Comparison of ENCODE assay signal across 17 mouse cellular contexts in genomic region chr3:88359584-88359983, GRCm38 (mm10). TPM values are rescaled to one million over a fixed set of nuclear protein-coding genes. Genes with fewer than 3 reads are reported as not detected.
DNase-seq lines count a peak whose midpoint lies in the region; ATAC-seq and TF ChIP-seq lines count a peak whose summit lies in the region.
"Had no signal": no experiment of that assay in that cellular context is flagged by ENCODE, and none has a peak within 500 bp of the region (broad histone marks: within the 10 kb centered on the region; RNA-seq: fewer than 3 reads in every experiment).

No protein-coding gene starts in this region.

- DNase-seq in cerebellum, adult 2 months, result no peak
- DNase-seq in cerebellum, postnatal 10 days, result no peak
- DNase-seq in hindbrain, embryonic 10.5 days (ENCODE audit: low spot score), result peak; percentile 20
- DNase-seq in hindbrain, embryonic 14.5 days (ENCODE audit: low spot score), result no peak
- DNase-seq in neural tube, embryonic 11.5 days (ENCODE audit: low spot score), result peak; percentile 24
- DNase-seq in neural tube, embryonic 10.5 days (ENCODE audit: extremely low spot score, low spot score), result no peak
- DNase-seq: adrenal gland, adult 8-10 months; cerebellum, adult 9-11 months; gastrocnemius, postnatal 25 days; kidney, postnatal 10 days; lung, postnatal 36 days had no signal

- H3K9ac ChIP-seq in hindbrain, embryonic 14.5 days, result no peak overlapping the region
- H3K9ac ChIP-seq in neural tube, embryonic 11.5 days (ENCODE audit: low read length), result no peak overlapping the region
- H3K9ac ChIP-seq in stomach, embryonic 16.5 days (ENCODE audit: low read length), result no peak overlapping the region
- H3K9ac ChIP-seq in intestine, embryonic 16.5 days (ENCODE audit: low read depth, low read length), result no peak overlapping the region

- peaks cover 89% of the 10 kb centered on the region for H3K36me3 ChIP-seq in hindbrain, embryonic 10.5 days
- H3K36me3 ChIP-seq in hindbrain, embryonic 14.5 days (replicated peaks; ENCODE audit: control insufficient read depth, insufficient read depth), result peaks cover 91% of the 10 kb centered on the region
- peaks cover 39% of the 10 kb centered on the region for H3K36me3 ChIP-seq in neural tube, embryonic 11.5 days (ENCODE audit: control insufficient read depth, insufficient read depth, low read length)
- peaks cover 44% of the 10 kb centered on the region for H3K36me3 ChIP-seq in stomach, embryonic 16.5 days (ENCODE audit: control insufficient read depth, insufficient read depth, low read length)
- H3K36me3 ChIP-seq in intestine, embryonic 16.5 days (ENCODE audit: control insufficient read depth, insufficient read depth, low read length), result peaks cover 48% of the 10 kb centered on the region

- no peak for ATAC-seq in hindbrain, embryonic 14.5 days (ENCODE audit: low FRiP score)
- no peak for ATAC-seq in neural tube, embryonic 11.5 days (ENCODE audit: insufficient read depth, low FRiP score, low TSS enrichment)
- ATAC-seq in stomach, embryonic 16.5 days (ENCODE audit: insufficient read depth, low FRiP score), result no peak
- ATAC-seq in intestine, embryonic 16.5 days, result no peak
- ATAC-seq: forebrain, embryonic 16.5 days; inflammation-experienced regulatory T-cells, adult 6 months had no signal

- H3K4me3 ChIP-seq in cerebellum, adult 2 months (replicated peaks; ENCODE audit: insufficient read depth, low read depth, low read length), result no peak overlapping the region
- H3K4me3 ChIP-seq in hindbrain, embryonic 10.5 days, result no peak overlapping the region
- H3K4me3 ChIP-seq in hindbrain, embryonic 14.5 days (replicated peaks; ENCODE audit: low read length), result no peak overlapping the region
- no peak overlapping the region for H3K4me3 ChIP-seq in neural tube, embryonic 11.5 days (ENCODE audit: low read depth, low read length)
- H3K4me3 ChIP-seq in stomach, embryonic 16.5 days (replicated peaks; ENCODE audit: low read length), result no peak overlapping the region
- H3K4me3 ChIP-seq in intestine, embryonic 16.5 days (ENCODE audit: low read length), result no peak overlapping the region

- H3K4me2 ChIP-seq in hindbrain, embryonic 14.5 days (replicated peaks), result no peak overlapping the region
- H3K4me2 ChIP-seq in neural tube, embryonic 11.5 days (ENCODE audit: low read depth), result no peak overlapping the region
- no peak overlapping the region for H3K4me2 ChIP-seq in stomach, embryonic 16.5 days (ENCODE audit: low read depth, low read length)
- H3K4me2 ChIP-seq in intestine, embryonic 16.5 days (ENCODE audit: low read depth, low read length), result no peak overlapping the region

- H3K4me1 ChIP-seq in cerebellum, adult 2 months (ENCODE audit: control insufficient read depth, insufficient read depth, low read length), result peaks cover 5% of the 10 kb centered on the region; the same call in 1 of the 2 replicates
- H3K4me1 ChIP-seq in hindbrain, embryonic 10.5 days (replicated peaks), result peaks cover 46% of the 10 kb centered on the region
- no peaks in the 10 kb centered on the region for H3K4me1 ChIP-seq in hindbrain, embryonic 14.5 days (replicated peaks; ENCODE audit: control insufficient read depth, insufficient read depth, low read length)
- H3K4me1 ChIP-seq in neural tube, embryonic 11.5 days (ENCODE audit: control insufficient read depth, insufficient read depth, low read length), result no peaks in the 10 kb centered on the region
- peaks cover 9% of the 10 kb centered on the region; the same call in 1 of the 2 replicates for H3K4me1 ChIP-seq in stomach, embryonic 16.5 days (ENCODE audit: control insufficient read depth, insufficient read depth, low read length)
- H3K4me1 ChIP-seq in intestine, embryonic 16.5 days (ENCODE audit: control insufficient read depth, insufficient read depth, low read length), result peaks cover 10% of the 10 kb centered on the region

- H3K27me3 ChIP-seq in cerebellum, adult 2 months (ENCODE audit: control insufficient read depth, insufficient read depth, low read length), result no peaks in the 10 kb centered on the region
- H3K27me3 ChIP-seq in hindbrain, embryonic 10.5 days (ENCODE audit: insufficient read depth, poor library complexity, severe bottlenecking), result peaks cover 11% of the 10 kb centered on the region
- no peaks in the 10 kb centered on the region for H3K27me3 ChIP-seq in hindbrain, embryonic 14.5 days (ENCODE audit: control insufficient read depth, insufficient read depth, low read length)
- H3K27me3 ChIP-seq in neural tube, embryonic 11.5 days (ENCODE audit: control insufficient read depth, insufficient read depth, low read length), result peaks cover 6% of the 10 kb centered on the region; the same call in 1 of the 2 replicates
- no peaks in the 10 kb centered on the region for H3K27me3 ChIP-seq in stomach, embryonic 16.5 days (ENCODE audit: control insufficient read depth, insufficient read depth, low read length)
- H3K27me3 ChIP-seq in intestine, embryonic 16.5 days (replicated peaks; ENCODE audit: control insufficient read depth, insufficient read depth, low read length), result no peaks in the 10 kb centered on the region

- WGBS in cerebellum, adult 2 months, result 67% methylated on average over 5 of the region's 5 CpGs
- WGBS in hindbrain, embryonic 10.5 days, result 68% methylated on average over 5 of the region's 5 CpGs
- 57% methylated on average over 5 of the region's 5 CpGs for WGBS in hindbrain, embryonic 14.5 days
- WGBS in neural tube, embryonic 11.5 days, result 75% methylated on average over 5 of the region's 5 CpGs
- 70% methylated on average over 5 of the region's 5 CpGs for WGBS in stomach, embryonic 16.5 days
- 77% methylated on average over 5 of the region's 5 CpGs for WGBS in intestine, embryonic 16.5 days

- no peaks in the 10 kb centered on the region for H3K9me3 ChIP-seq in hindbrain, embryonic 10.5 days
- no peaks in the 10 kb centered on the region for H3K9me3 ChIP-seq in hindbrain, embryonic 14.5 days (ENCODE audit: control insufficient read depth, low read length)
- no peaks in the 10 kb centered on the region for H3K9me3 ChIP-seq in neural tube, embryonic 11.5 days (ENCODE audit: control insufficient read depth, low read length)
- H3K9me3 ChIP-seq in stomach, embryonic 16.5 days (replicated peaks; ENCODE audit: control insufficient read depth, low read length), result no peaks in the 10 kb centered on the region
- no peaks in the 10 kb centered on the region for H3K9me3 ChIP-seq in intestine, embryonic 16.5 days (ENCODE audit: control insufficient read depth, low read length)

- TF ChIP-seq POLR2A in cerebellum, adult 2 months (IDR thresholded peaks at IDR 0.05; ENCODE audit: borderline replicate concordance, insufficient read depth, low read length), result no peak

- H3K27ac ChIP-seq in cerebellum, adult 2 months (ENCODE audit: insufficient read depth, low read length), result peak overlapping the region; percentile 62; the same call in 1 of the 2 replicates
- peak overlapping the region; percentile 72 for H3K27ac ChIP-seq in hindbrain, embryonic 10.5 days
- H3K27ac ChIP-seq in hindbrain, embryonic 14.5 days, result no peak overlapping the region
- H3K27ac ChIP-seq in neural tube, embryonic 11.5 days (ENCODE audit: low read depth, low read length), result no peak overlapping the region
- 0 out of 2 replicates have a peak overlapping the region, but pooled peaks have one; percentile 30 for H3K27ac ChIP-seq in stomach, embryonic 16.5 days (ENCODE audit: low read length)
- no peak overlapping the region for H3K27ac ChIP-seq in intestine, embryonic 16.5 days (ENCODE audit: low read length)

- no peak for TF ChIP-seq CTCF in cerebellum, adult 2 months (IDR thresholded peaks at IDR 0.05; ENCODE audit: borderline replicate concordance, insufficient read depth, low read depth, low read length)

RNA-seq across cellular contexts. Expression of gene Paqr6, which starts 4.8 kb away (rescaled TPM):
- 74.2 and 81.5 TPM in 2 replicates for polyA plus RNA-seq in cerebellum, adult 2 months (2012; rRNA removed)
- 0.86 and 1.4 TPM in 2 replicates for polyA plus RNA-seq in hindbrain, embryonic 10.5 days (2016; fragmentation: Nextera tagmentation; extraction: Ambion mirVana)
- polyA plus RNA-seq in hindbrain, embryonic 14.5 days (2014; fragmentation: Nextera tagmentation; extraction: Ambion mirVana), result 0.94 and 1.1 TPM in 2 replicates
- 1.1 and 1.2 TPM in 2 replicates for polyA plus RNA-seq in neural tube, embryonic 11.5 days (2014; fragmentation: Nextera tagmentation; extraction: Ambion mirVana)
- polyA plus RNA-seq in stomach, embryonic 16.5 days (2015; fragmentation: Nextera tagmentation; extraction: Ambion mirVana), result 19.9 and 24.9 TPM in 2 replicates
- 4.4 and 5.1 TPM in 2 replicates for polyA plus RNA-seq in intestine, embryonic 16.5 days (2015; fragmentation: Nextera tagmentation; extraction: Ambion mirVana)
- polyA plus RNA-seq: inflammation-experienced regulatory T-cells, adult 6 months had no signal

RNA-seq across cellular contexts. Expression of gene Bglap3, which starts 13.0 kb away (rescaled TPM):
- polyA plus RNA-seq in cerebellum, adult 2 months (2012; rRNA removed), result 0.41 and 0.65 TPM in 2 replicates
- 0.12 TPM in 1 of 2 replicates, not detected in the other for polyA plus RNA-seq in hindbrain, embryonic 10.5 days (2016; fragmentation: Nextera tagmentation; extraction: Ambion mirVana)
- 0.20 TPM in 1 of 2 replicates, not detected in the other for polyA plus RNA-seq in hindbrain, embryonic 14.5 days (2014; fragmentation: Nextera tagmentation; extraction: Ambion mirVana)
- 0.31 TPM in 1 of 2 replicates, not detected in the other for polyA plus RNA-seq in neural tube, embryonic 11.5 days (2014; fragmentation: Nextera tagmentation; extraction: Ambion mirVana)
- polyA plus RNA-seq in stomach, embryonic 16.5 days (2015; fragmentation: Nextera tagmentation; extraction: Ambion mirVana), result 9.8 and 26.1 TPM in 2 replicates
- 2.2 and 5.3 TPM in 2 replicates for polyA plus RNA-seq in intestine, embryonic 16.5 days (2015; fragmentation: Nextera tagmentation; extraction: Ambion mirVana)
- polyA plus RNA-seq: forebrain, embryonic 16.5 days; inflammation-experienced regulatory T-cells, adult 6 months; midbrain, postnatal 0 days had no signal

RNA-seq across cellular contexts. Expression of gene Bglap2, which starts 18.9 kb away (rescaled TPM):
- polyA plus RNA-seq in cerebellum, adult 2 months (2012; rRNA removed), result 2.1 TPM in 1 of 2 replicates, not detected in the other
- polyA plus RNA-seq in hindbrain, embryonic 10.5 days (2016; fragmentation: Nextera tagmentation; extraction: Ambion mirVana), result not detected in 2 replicates
- not detected in 2 replicates for polyA plus RNA-seq in hindbrain, embryonic 14.5 days (2014; fragmentation: Nextera tagmentation; extraction: Ambion mirVana)
- polyA plus RNA-seq in neural tube, embryonic 11.5 days (2014; fragmentation: Nextera tagmentation; extraction: Ambion mirVana), result not detected in 2 replicates
- 4.4 and 12.2 TPM in 2 replicates for polyA plus RNA-seq in stomach, embryonic 16.5 days (2015; fragmentation: Nextera tagmentation; extraction: Ambion mirVana)
- polyA plus RNA-seq in intestine, embryonic 16.5 days (2015; fragmentation: Nextera tagmentation; extraction: Ambion mirVana), result not detected in 2 replicates
- polyA plus RNA-seq: forebrain, embryonic 16.5 days; inflammation-experienced regulatory T-cells, adult 6 months; liver, adult 2 months had no signal

RNA-seq across cellular contexts. Expression of gene Smg5, which starts 23.5 kb away (rescaled TPM):
- polyA plus RNA-seq in cerebellum, adult 2 months (2012; rRNA removed), result 103 and 115 TPM in 2 replicates
- 84.1 and 87.8 TPM in 2 replicates for polyA plus RNA-seq in hindbrain, embryonic 10.5 days (2016; fragmentation: Nextera tagmentation; extraction: Ambion mirVana)
- polyA plus RNA-seq in hindbrain, embryonic 14.5 days (2014; fragmentation: Nextera tagmentation; extraction: Ambion mirVana), result 44.2 and 47.9 TPM in 2 replicates
- 48.8 and 57.2 TPM in 2 replicates for polyA plus RNA-seq in neural tube, embryonic 11.5 days (2014; fragmentation: Nextera tagmentation; extraction: Ambion mirVana)
- polyA plus RNA-seq in stomach, embryonic 16.5 days (2015; fragmentation: Nextera tagmentation; extraction: Ambion mirVana), result 40.0 and 42.9 TPM in 2 replicates
- polyA plus RNA-seq in intestine, embryonic 16.5 days (2015; fragmentation: Nextera tagmentation; extraction: Ambion mirVana), result 34.2 and 34.7 TPM in 2 replicates

RNA-seq across cellular contexts. Expression of gene Tmem79, which starts 23.6 kb away (rescaled TPM):
- polyA plus RNA-seq in cerebellum, adult 2 months (2012; rRNA removed), result 0.81 and 1.3 TPM in 2 replicates
- polyA plus RNA-seq in hindbrain, embryonic 10.5 days (2016; fragmentation: Nextera tagmentation; extraction: Ambion mirVana), result 1.5 and 2.7 TPM in 2 replicates
- polyA plus RNA-seq in hindbrain, embryonic 14.5 days (2014; fragmentation: Nextera tagmentation; extraction: Ambion mirVana), result 0.67 and 0.82 TPM in 2 replicates
- polyA plus RNA-seq in neural tube, embryonic 11.5 days (2014; fragmentation: Nextera tagmentation; extraction: Ambion mirVana), result 1.7 and 2.1 TPM in 2 replicates
- 41.3 and 58.9 TPM in 2 replicates for polyA plus RNA-seq in stomach, embryonic 16.5 days (2015; fragmentation: Nextera tagmentation; extraction: Ambion mirVana)
- polyA plus RNA-seq in intestine, embryonic 16.5 days (2015; fragmentation: Nextera tagmentation; extraction: Ambion mirVana), result 23.8 and 29.4 TPM in 2 replicates

Comparison
In these comparisons a context has a peak if more than half of its experiments do, and no peak if none do; other contexts are left out.
1. DNase-seq: peak in hindbrain, embryonic 10.5 days (single experiment) and neural tube, embryonic 11.5 days (single experiment); none in cerebellum, adult 2 months (0 of 2), cerebellum, postnatal 10 days (0 of 2), hindbrain, embryonic 14.5 days (single experiment) and neural tube, embryonic 10.5 days (single experiment).
2. H3K27ac ChIP-seq: peak in cerebellum, adult 2 months (single experiment), hindbrain, embryonic 10.5 days (single experiment) and stomach, embryonic 16.5 days (single experiment); none in hindbrain, embryonic 14.5 days (single experiment), neural tube, embryonic 11.5 days (single experiment) and intestine, embryonic 16.5 days (single experiment).